Mouse (Mus musculus) lung, postnatal 25 days (tissue): ENCODE data around the gene Madd.

ENCODE experiments used
- DNase-seq: peaks from one replicate; pipeline ENCODE4 v3.0.0; 2022; ENCODE audit warnings: low spot score

Madd gene

DNA sequence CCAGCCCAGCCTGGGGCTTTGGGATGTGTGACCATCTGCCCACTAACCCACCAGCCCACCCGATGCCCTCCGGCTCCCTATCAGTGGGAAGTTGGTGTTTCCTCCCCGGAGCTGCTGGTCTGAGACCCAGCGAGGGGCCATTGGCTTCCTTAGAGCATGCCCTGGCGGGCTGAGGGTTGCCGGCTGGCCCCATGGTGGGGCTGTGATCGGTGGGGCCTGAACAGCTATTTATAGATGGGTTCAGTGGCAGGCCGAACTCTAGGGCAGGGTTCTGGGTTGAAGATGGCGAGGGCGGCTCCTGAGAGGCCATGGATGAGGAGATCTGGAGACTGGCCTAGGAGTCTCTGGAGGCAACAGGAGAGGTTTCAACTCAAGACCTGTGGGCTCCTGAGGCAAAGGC is 86.6 kb downstream of the Madd start:
- DNase-seq: no peak

DNA sequence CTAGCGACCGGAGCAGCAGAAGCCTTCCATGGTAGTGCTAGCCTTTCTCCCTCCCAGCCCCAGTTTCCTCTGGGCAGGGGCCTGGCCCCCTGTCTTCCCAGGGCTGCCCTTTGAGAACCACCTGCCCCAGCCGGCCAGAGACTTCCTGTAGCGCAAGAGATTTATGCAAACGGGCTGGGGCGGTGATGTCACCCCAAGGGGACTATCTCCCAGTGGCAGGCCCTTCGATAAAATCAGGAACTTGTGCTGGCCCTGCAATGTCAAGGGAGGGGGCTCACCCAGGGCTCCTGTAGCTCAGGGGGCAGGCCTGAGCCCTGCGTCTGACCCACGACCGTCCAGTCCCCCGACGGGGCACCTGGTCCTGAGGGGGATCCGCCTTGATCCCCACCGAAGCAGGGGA is 87.1 kb downstream of the Madd start:
- peak; percentile 67 for DNase-seq

DNA sequence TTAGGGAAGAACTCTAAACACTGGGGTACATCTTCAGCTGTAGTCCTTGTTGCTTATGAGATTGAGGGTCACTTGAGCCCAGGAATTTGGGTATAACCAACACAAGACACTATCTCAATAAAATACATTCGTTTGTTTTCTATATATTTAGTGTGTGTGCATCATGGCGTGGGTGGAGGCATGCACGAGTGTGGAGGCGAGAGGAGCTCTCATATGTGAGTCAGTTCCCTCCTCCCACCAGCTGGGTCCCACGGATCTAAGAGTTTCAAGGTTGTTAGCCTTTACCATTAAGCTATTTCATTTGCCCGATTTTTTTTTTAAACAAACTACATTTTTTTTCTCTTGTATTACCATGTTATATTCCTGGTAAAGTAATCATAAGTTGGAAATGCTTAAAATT is 92.8 kb downstream of the Madd start:
- DNase-seq: no peak

- no peak for DNase-seq
These were observed 93.4 kb downstream of the Madd start for GRCm38 (mm10) chr2:91090208-91090607.

DNA sequence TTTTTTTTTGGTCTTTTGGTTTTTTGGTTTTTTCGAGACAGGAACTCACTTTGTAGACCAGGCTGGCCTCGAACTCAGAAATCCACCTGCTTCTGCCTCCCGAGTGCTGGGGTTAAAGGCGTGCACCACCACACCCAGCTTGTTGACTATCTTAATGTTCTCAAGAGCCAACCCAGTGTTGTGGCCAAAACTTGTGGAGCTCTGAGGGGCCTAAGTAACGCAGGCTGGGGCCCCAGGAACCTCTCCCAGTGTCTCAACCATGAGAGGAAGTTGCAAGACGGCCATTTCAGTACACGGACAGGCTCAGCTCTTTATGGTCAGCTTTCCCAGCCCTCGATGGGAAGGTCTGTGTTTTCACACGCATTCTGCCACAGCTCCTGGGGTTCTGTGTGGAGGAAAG is 94.7 kb downstream of the Madd start:
- no peak for DNase-seq

DNA sequence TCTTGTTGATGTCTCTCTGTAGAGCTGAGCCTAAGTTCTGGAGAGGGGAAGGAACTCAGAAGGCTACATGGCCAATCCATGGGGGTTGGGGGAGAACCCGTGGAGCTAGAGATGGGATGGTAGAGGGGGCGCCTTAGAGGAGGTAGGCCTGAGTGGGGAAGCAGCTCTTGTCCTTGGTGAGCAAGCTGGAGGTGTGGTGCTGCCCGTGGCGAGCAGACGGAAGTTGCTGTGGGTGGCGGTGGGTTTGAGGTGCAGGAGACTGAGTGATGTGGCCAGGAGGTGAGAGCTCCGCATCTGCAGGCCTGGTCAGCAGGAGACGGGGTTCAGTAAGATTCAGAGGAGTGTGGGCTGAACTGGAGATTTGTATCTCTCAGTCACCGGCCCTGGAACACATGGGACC is 96.2 kb downstream of the Madd start:
- DNase-seq: no peak
